ENCODE assay signal across 8 mouse cellular contexts in genomic region chr7:83675545-83676254, GRCm38 (mm10). TPM values are rescaled to one million over a fixed set of nuclear protein-coding genes. Genes with fewer than 3 reads are reported as not detected.
A peak's percentile ranks its signal among the peaks of the same experiment; 100 is the strongest.
DNase-seq lines count a peak whose midpoint lies in the region; ATAC-seq and TF ChIP-seq lines count a peak whose summit lies in the region.

No protein-coding gene starts in this region.

- H3K9ac ChIP-seq in forebrain, embryonic 13.5 days: no peak overlapping the region
- H3K9ac ChIP-seq in midbrain, embryonic 16.5 days (ENCODE audit: low read depth, low read length): no peak overlapping the region

- DNase-seq in forebrain, embryonic 10.5 days (ENCODE audit: extremely low spot score, low spot score): peak; percentile 21
- peak; percentile 26 for DNase-seq in midbrain, embryonic 10.5 days (ENCODE audit: low spot score)
- DNase-seq in lung, postnatal 4 days: peak; percentile 25 to 40
- DNase-seq in thymus, adult 2 months: peak; percentile 47
- DNase-seq in frontal cortex, postnatal 14 days (ENCODE audit: low spot score in 2 of 2): no peak

- H3K36me3 ChIP-seq in forebrain, embryonic 10.5 days (replicated peaks): no peaks in the 10 kb centered on the region
- H3K36me3 ChIP-seq in forebrain, embryonic 13.5 days (ENCODE audit: poor library complexity, severe bottlenecking): no peaks in the 10 kb centered on the region
- H3K36me3 ChIP-seq in midbrain, embryonic 10.5 days: no peaks in the 10 kb centered on the region
- no peaks in the 10 kb centered on the region for H3K36me3 ChIP-seq in midbrain, embryonic 16.5 days (ENCODE audit: control insufficient read depth, insufficient read depth, low read length)
- no peaks in the 10 kb centered on the region for H3K36me3 ChIP-seq in thymus, adult 2 months (ENCODE audit: control insufficient read depth, insufficient read depth, low read length)

- TF ChIP-seq CTCF in cortical plate, adult 2 months (IDR thresholded peaks at IDR 0.05; ENCODE audit: extremely low read depth, insufficient read depth, low read length): peak; percentile 67
- TF ChIP-seq CTCF in thymus, adult 2 months (IDR thresholded peaks at IDR 0.05; ENCODE audit: borderline replicate concordance, control insufficient read depth, extremely low read depth, insufficient read depth, low read length, poor library complexity): peak; percentile 32; the same call in 1 of the 2 replicates

- H3K4me3 ChIP-seq in forebrain, embryonic 10.5 days: no peak overlapping the region
- H3K4me3 ChIP-seq in forebrain, embryonic 13.5 days: no peak overlapping the region
- no peak overlapping the region for H3K4me3 ChIP-seq in midbrain, embryonic 10.5 days
- no peak overlapping the region for H3K4me3 ChIP-seq in midbrain, embryonic 16.5 days (ENCODE audit: low read depth, low read length)
- H3K4me3 ChIP-seq in cortical plate, adult 2 months (ENCODE audit: insufficient read depth, low read length): no peak overlapping the region
- no peak overlapping the region for H3K4me3 ChIP-seq in thymus, adult 2 months (ENCODE audit: control insufficient read depth, insufficient read depth, low read length)

- ATAC-seq in forebrain, embryonic 13.5 days: no peak
- no peak for ATAC-seq in midbrain, embryonic 16.5 days

- TF ChIP-seq POLR2A in cortical plate, adult 2 months (IDR thresholded peaks at IDR 0.05; ENCODE audit: extremely low read depth, insufficient read depth, low read length): no peak
- no peak for TF ChIP-seq POLR2A in thymus, adult 2 months (IDR thresholded peaks at IDR 0.05; ENCODE audit: control insufficient read depth, extremely low read depth, insufficient read depth, low read length, poor library complexity)

- no peaks in the 10 kb centered on the region for H3K4me1 ChIP-seq in forebrain, embryonic 10.5 days
- no peaks in the 10 kb centered on the region for H3K4me1 ChIP-seq in forebrain, embryonic 13.5 days
- H3K4me1 ChIP-seq in midbrain, embryonic 10.5 days: no peaks in the 10 kb centered on the region
- no peaks in the 10 kb centered on the region for H3K4me1 ChIP-seq in midbrain, embryonic 16.5 days (ENCODE audit: control insufficient read depth, insufficient read depth, low read length)
- H3K4me1 ChIP-seq in cortical plate, adult 2 months (ENCODE audit: control insufficient read depth, insufficient read depth, low read length): no peaks in the 10 kb centered on the region; the same call in none of the 2 replicates
- H3K4me1 ChIP-seq in thymus, adult 2 months (replicated peaks; ENCODE audit: control insufficient read depth, insufficient read depth, low read length): no peaks in the 10 kb centered on the region

- WGBS in forebrain, embryonic 10.5 days: 37% methylated on average over 5 of the region's 5 CpGs
- 36% methylated on average over 5 of the region's 5 CpGs for WGBS in forebrain, embryonic 13.5 days
- WGBS in midbrain, embryonic 10.5 days: 33% methylated on average over 5 of the region's 5 CpGs
- WGBS in midbrain, embryonic 16.5 days: 35% methylated on average over 5 of the region's 5 CpGs
- 32% methylated on average over 5 of the region's 5 CpGs for WGBS in thymus, adult 2 months

- H3K27me3 ChIP-seq in forebrain, embryonic 10.5 days (ENCODE audit: poor library complexity, severe bottlenecking): no peaks in the 10 kb centered on the region
- H3K27me3 ChIP-seq in forebrain, embryonic 13.5 days: no peaks in the 10 kb centered on the region
- H3K27me3 ChIP-seq in midbrain, embryonic 10.5 days (ENCODE audit: low read depth, poor library complexity, severe bottlenecking): no peaks in the 10 kb centered on the region
- H3K27me3 ChIP-seq in midbrain, embryonic 16.5 days (ENCODE audit: control insufficient read depth, insufficient read depth, low read depth, low read length): no peaks in the 10 kb centered on the region
- H3K27me3 ChIP-seq in thymus, adult 2 months (ENCODE audit: control insufficient read depth, insufficient read depth, low read length): no peaks in the 10 kb centered on the region

- no peaks in the 10 kb centered on the region for H3K9me3 ChIP-seq in forebrain, embryonic 10.5 days
- no peaks in the 10 kb centered on the region; the same call in 1 of the 2 replicates for H3K9me3 ChIP-seq in forebrain, embryonic 13.5 days (replicated peaks)
- H3K9me3 ChIP-seq in midbrain, embryonic 10.5 days (replicated peaks): no peaks in the 10 kb centered on the region
- H3K9me3 ChIP-seq in midbrain, embryonic 16.5 days (replicated peaks; ENCODE audit: control insufficient read depth, low read length, poor library complexity, severe bottlenecking): no peaks in the 10 kb centered on the region

- H3K4me2 ChIP-seq in forebrain, embryonic 13.5 days: no peak overlapping the region
- no peak overlapping the region for H3K4me2 ChIP-seq in midbrain, embryonic 16.5 days (ENCODE audit: low read length)

- H3K27ac ChIP-seq in forebrain, embryonic 10.5 days: no peak overlapping the region
- no peak overlapping the region for H3K27ac ChIP-seq in forebrain, embryonic 13.5 days
- no peak overlapping the region for H3K27ac ChIP-seq in midbrain, embryonic 10.5 days (replicated peaks)
- H3K27ac ChIP-seq in midbrain, embryonic 16.5 days (ENCODE audit: low read length): no peak overlapping the region
- no peak overlapping the region for H3K27ac ChIP-seq in cortical plate, adult 2 months (ENCODE audit: insufficient read depth, low read length)
- no peak overlapping the region for H3K27ac ChIP-seq in thymus, adult 2 months (ENCODE audit: control insufficient read depth, insufficient read depth, low read length)

RNA-seq across cellular contexts. Expression of gene Stard5, which starts 43.9 kb away (rescaled TPM):
- polyA plus RNA-seq in forebrain, embryonic 10.5 days (2016; fragmentation: Nextera tagmentation; extraction: Ambion mirVana): 12.6 and 14.2 TPM in 2 replicates
- 7.5 and 8.5 TPM in 2 replicates for polyA plus RNA-seq in forebrain, embryonic 13.5 days (2015; fragmentation: Nextera tagmentation; extraction: Ambion mirVana)
- 12.6 and 13.5 TPM in 2 replicates for polyA plus RNA-seq in midbrain, embryonic 10.5 days (2016; fragmentation: Nextera tagmentation; extraction: Ambion mirVana)
- polyA plus RNA-seq in midbrain, embryonic 16.5 days (2015; fragmentation: Nextera tagmentation; extraction: Ambion mirVana): 6.0 and 6.5 TPM in 2 replicates
- 10.1 and 11.6 TPM in 2 replicates for polyA plus RNA-seq in cortical plate, adult 2 months (2012; rRNA removed)
- polyA plus RNA-seq in thymus, adult 2 months (2012; rRNA removed): 15.8 and 17.8 TPM in 2 replicates

Comparison
In these comparisons a context has a peak if more than half of its experiments do, and no peak if none do; other contexts are left out.
1. DNase-seq: peak in forebrain, embryonic 10.5 days (single experiment), midbrain, embryonic 10.5 days (single experiment), lung, postnatal 4 days (2 of 2) and thymus, adult 2 months (single experiment); none in frontal cortex, postnatal 14 days (0 of 2).